Mouse (Mus musculus) kidney, embryonic 14.5 days (tissue): Measurements from ENCODE around the gene Hyal5. TPM values are rescaled to one million over a fixed set of nuclear protein-coding genes. Genes with fewer than 3 reads are reported as not detected.

ENCODE experiments used
- ATAC-seq: fragments of 200-750 bp; cut with Nextera tagmentation; 2 replicates; pipeline ENCODE4 v1.8.0; 2017; ENCODE audit warnings: moderate number of reproducible peaks, mild to moderate bottlenecking, moderate TSS enrichment, moderate library complexity; ENCODE audit not compliant: low FRiP score, low TSS enrichment
- H3K27ac ChIP-seq: fragments of 300-500 bp; sonication (generic); 2 replicates; pipeline ENCODE4 v1.5.1; 2014; ENCODE audit warnings: low read depth, mild to moderate bottlenecking, low read length, moderate library complexity, mixed read lengths
- H3K27me3 ChIP-seq: fragments of 300-500 bp; sonication (generic); 2 replicates; pipeline ENCODE4 v1.6.1; 2014; ENCODE audit warnings: mild to moderate bottlenecking, low read length; ENCODE audit not compliant: control insufficient read depth, insufficient read depth
- H3K36me3 ChIP-seq: fragments of 300-500 bp; sonication (generic); 2 replicates; pipeline ENCODE4 v1.6.1; 2014; ENCODE audit warnings: low read length, mixed read lengths; ENCODE audit not compliant: control insufficient read depth, insufficient read depth
- H3K4me1 ChIP-seq: fragments of 300-500 bp; sonication (generic); 2 replicates; pipeline ENCODE4 v1.6.1; 2014; ENCODE audit warnings: low read length, mixed read lengths; ENCODE audit not compliant: control insufficient read depth, insufficient read depth
- H3K4me2 ChIP-seq: fragments of 300-500 bp; sonication (generic); replicated peaks from 2 replicates; pipeline ENCODE4 v1.6.1; 2014; ENCODE audit warnings: low read depth, mild to moderate bottlenecking, low read length
- H3K4me3 ChIP-seq: fragments of 300-500 bp; sonication (generic); 2 replicates; pipeline ENCODE4 v1.5.1; 2014; ENCODE audit warnings: mild to moderate bottlenecking, low read length
- H3K9ac ChIP-seq: fragments of 300-500 bp; sonication (generic); 2 replicates; pipeline ENCODE4 v1.6.1; 2014; ENCODE audit warnings: low read depth, mild to moderate bottlenecking, low read length, moderate library complexity
- H3K9me3 ChIP-seq: fragments of 300-500 bp; sonication (generic); 2 replicates; pipeline ENCODE4 v1.6.1; 2016; ENCODE audit warnings: low read length; ENCODE audit not compliant: control insufficient read depth
- WGBS: fragments of 180-500 bp; shearing (Covaris S2); extraction: QIAGEN DNeasy Blood & Tissue Kit; methylation state at CpG from one replicate; pipeline ENCODE4 v1.1.7; 2014; 5-methylcytosine and 5-hydroxymethylcytosine counted together
- polyA plus RNA-seq: library from polyadenylated mRNA; unstranded; fragments of >200 nt; fragmentation: Nextera tagmentation; extraction: Ambion mirVana; gene quantifications from 2 replicates; pipeline ENCODE4 v1.2.1, GENCODE M21; 2014

Gene Hyal5
- polyA plus RNA-seq, 1 experiment from 2014 or later, result not detected

DNA sequence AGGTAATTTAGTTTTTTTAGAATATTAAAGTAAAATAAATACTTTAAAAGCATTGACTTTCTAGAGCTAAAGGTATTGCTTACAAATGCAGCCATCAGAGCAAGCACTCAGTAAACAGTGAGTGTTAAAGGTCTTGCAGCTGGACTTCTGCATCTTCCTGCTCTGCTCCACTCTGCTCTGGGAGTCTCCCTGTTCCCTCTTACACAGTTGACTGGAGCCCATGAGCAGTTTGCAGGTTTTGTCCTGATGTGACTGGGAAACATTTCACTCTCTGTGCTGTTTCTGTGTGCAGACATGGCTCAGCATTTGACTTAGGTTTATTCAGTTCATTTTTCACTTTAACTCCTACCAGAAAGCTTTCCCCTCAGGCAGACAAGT, 52.9 kb downstream of the Hyal5 start:
- no peaks in the 10 kb centered on the region for H3K27me3 ChIP-seq
- no peak overlapping the region for H3K9ac ChIP-seq
- no peak overlapping the region for H3K4me2 ChIP-seq
- H3K36me3 ChIP-seq, result no peaks in the 10 kb centered on the region
- H3K4me3 ChIP-seq, result no peak overlapping the region
- H3K9me3 ChIP-seq, result no peaks in the 10 kb centered on the region
- no peak for ATAC-seq
- H3K27ac ChIP-seq, result no peak overlapping the region
- no peaks in the 10 kb centered on the region for H3K4me1 ChIP-seq

DNA sequence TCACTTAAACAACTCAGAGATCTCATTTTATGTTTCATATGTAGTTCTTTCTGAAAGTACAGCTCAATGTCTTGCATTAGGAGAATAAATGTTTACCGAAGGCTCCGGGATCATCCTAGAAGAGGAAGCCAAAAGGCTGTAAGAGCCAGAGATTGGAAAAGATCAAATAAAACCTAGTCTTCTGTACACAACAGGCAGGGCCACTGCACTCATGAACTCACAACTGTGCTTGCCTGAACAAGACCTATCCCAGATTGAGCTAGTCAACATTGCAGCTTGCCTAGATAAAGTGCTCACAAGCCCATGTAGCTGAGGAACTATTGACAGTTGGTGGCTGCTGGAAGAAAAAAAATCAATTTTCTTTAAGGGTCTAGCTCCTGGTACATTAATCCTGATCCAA, 55.8 kb downstream of the Hyal5 start:
- H3K4me2 ChIP-seq, result no peak overlapping the region
- no peak for ATAC-seq
- no peaks in the 10 kb centered on the region for H3K4me1 ChIP-seq
- no peaks in the 10 kb centered on the region for H3K36me3 ChIP-seq
- no peaks in the 10 kb centered on the region for H3K27me3 ChIP-seq
- WGBS, result 96% methylated on average over 2 of the region's 2 CpGs
- H3K4me3 ChIP-seq, result no peak overlapping the region
- H3K9ac ChIP-seq, result no peak overlapping the region
- H3K27ac ChIP-seq, result no peak overlapping the region
- H3K9me3 ChIP-seq, result no peaks in the 10 kb centered on the region

GRCm38 (mm10) chr6:24925076-24925785, 67.4 kb downstream of the Hyal5 start:
- no peak overlapping the region for H3K9ac ChIP-seq
- H3K4me2 ChIP-seq, result no peak overlapping the region
- 90% methylated on average over 11 of the region's 11 CpGs for WGBS
- no peak overlapping the region for H3K4me3 ChIP-seq
- no peak overlapping the region for H3K27ac ChIP-seq
- no peaks in the 10 kb centered on the region for H3K36me3 ChIP-seq
- no peaks in the 10 kb centered on the region for H3K9me3 ChIP-seq
- no peak for ATAC-seq
- no peaks in the 10 kb centered on the region for H3K4me1 ChIP-seq
- no peaks in the 10 kb centered on the region for H3K27me3 ChIP-seq

Other genes with a start within 250 kb of the Hyal5 start
- gene Wasl, start 193.0 kb upstream of the Hyal5 start, polyA plus RNA-seq, result 73.9 and 78.2 TPM in 2 replicates
- gene Hyal6, start 124.8 kb upstream of the Hyal5 start, polyA plus RNA-seq, result 0.05 and 0.06 TPM in 2 replicates
- gene Hyal4, start 109.7 kb upstream of the Hyal5 start, polyA plus RNA-seq, result not detected in 2 replicates
- gene Spam1, start 66.8 kb upstream of the Hyal5 start, polyA plus RNA-seq, result not detected in 2 replicates
- 7.1 and 10.8 TPM in 2 replicates for gene Tmem229a, start 98.3 kb downstream of the Hyal5 start, polyA plus RNA-seq